Mouse (Mus musculus): Measurements from ENCODE around the gene Ap4s1. TPM values are rescaled to one million over a fixed set of nuclear protein-coding genes. Genes with fewer than 3 reads are reported as not detected.
A peak's percentile ranks its signal among the peaks of the same experiment; 100 is the strongest.

Ap4s1 gene
- polyA plus RNA-seq, 1 experiment from 2014 or later, result 39.4 TPM

DNA sequence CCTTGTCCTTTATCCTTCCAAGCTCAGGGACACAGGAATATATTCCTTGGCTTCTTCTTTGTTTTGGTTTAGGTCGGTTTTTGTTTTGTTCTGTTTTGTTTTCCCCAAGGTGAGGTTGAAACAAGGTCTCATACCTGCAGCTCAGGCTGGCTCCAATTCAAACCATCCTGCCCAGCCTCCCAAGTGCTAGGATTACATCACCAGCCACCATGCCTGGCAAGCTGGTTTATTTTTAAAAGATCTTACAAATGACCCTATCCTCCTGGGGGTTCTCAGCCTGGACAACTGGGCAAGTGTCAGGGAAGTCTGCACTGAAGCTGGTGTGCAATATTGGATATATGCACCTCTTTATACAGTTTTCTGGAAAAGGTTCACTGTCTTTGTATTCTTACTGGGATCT lies 21.9 kb downstream of the Ap4s1 start:
- 83% methylated on average over 1 of the region's 1 CpGs for WGBS
- Histone ChIP-seq H3K4me1 (replicated peaks; ENCODE audit: control insufficient read depth, insufficient read depth, low read length) (no peaks in the 10 kb centered on the region), H3K36me3 (ENCODE audit: control insufficient read depth, insufficient read depth) (no peaks in the 10 kb centered on the region), H3K27me3 (replicated peaks; ENCODE audit: control insufficient read depth, insufficient read depth, low read length) (no peaks in the 10 kb centered on the region), H3K4me2 (ENCODE audit: low read length) (no peak overlapping the region), H3K27ac (ENCODE audit: low read length) (no peak overlapping the region), H3K4me3 (replicated peaks; ENCODE audit: low read length) (no peak overlapping the region), H3K9ac (replicated peaks; ENCODE audit: low read depth, low read length) (no peak overlapping the region), H3K9me3 (ENCODE audit: control insufficient read depth, low read length) (no peaks in the 10 kb centered on the region)
- ATAC-seq, result no peak

DNA sequence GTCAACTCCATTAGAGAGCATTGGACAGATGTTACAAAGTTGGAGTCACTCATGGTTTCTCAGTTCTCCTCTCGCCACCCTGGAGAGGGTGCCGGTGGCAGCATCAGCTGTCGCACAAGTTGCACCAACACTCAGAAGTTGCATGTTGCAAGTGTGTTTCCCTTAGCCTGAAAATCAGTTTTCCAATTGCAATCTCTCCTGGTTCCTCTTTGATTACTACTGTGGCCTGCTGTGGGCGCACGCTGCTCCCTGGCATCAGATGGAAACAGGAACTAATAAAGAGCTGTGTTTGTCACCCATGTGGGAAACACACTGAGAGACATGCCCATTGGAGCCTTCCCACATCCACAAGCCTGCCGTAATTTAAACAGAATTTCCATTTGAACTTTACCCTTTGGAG lies 27.8 kb downstream of the Ap4s1 start:
- Histone ChIP-seq H3K27ac (ENCODE audit: low read length) (no peak overlapping the region), H3K9ac (replicated peaks; ENCODE audit: low read depth, low read length) (no peak overlapping the region), H3K9me3 (ENCODE audit: control insufficient read depth, low read length) (no peaks in the 10 kb centered on the region), H3K27me3 (replicated peaks; ENCODE audit: control insufficient read depth, insufficient read depth, low read length) (no peaks in the 10 kb centered on the region), H3K4me3 (replicated peaks; ENCODE audit: low read length) (no peak overlapping the region), H3K4me2 (ENCODE audit: low read length) (no peak overlapping the region), H3K4me1 (replicated peaks; ENCODE audit: control insufficient read depth, insufficient read depth, low read length) (no peaks in the 10 kb centered on the region), H3K36me3 (ENCODE audit: control insufficient read depth, insufficient read depth) (no peaks in the 10 kb centered on the region)
- no peak for ATAC-seq
- 95% methylated on average over 6 of the region's 6 CpGs for WGBS

- Histone ChIP-seq H3K9me3 (ENCODE audit: control insufficient read depth, low read length) (no peaks in the 10 kb centered on the region), H3K4me2 (ENCODE audit: low read length) (no peak overlapping the region), H3K36me3 (ENCODE audit: control insufficient read depth, insufficient read depth) (no peaks in the 10 kb centered on the region), H3K27ac (ENCODE audit: low read length) (no peak overlapping the region), H3K4me3 (replicated peaks; ENCODE audit: low read length) (no peak overlapping the region), H3K9ac (replicated peaks; ENCODE audit: low read depth, low read length) (no peak overlapping the region), H3K4me1 (replicated peaks; ENCODE audit: control insufficient read depth, insufficient read depth, low read length) (no peaks in the 10 kb centered on the region), H3K27me3 (replicated peaks; ENCODE audit: control insufficient read depth, insufficient read depth, low read length) (no peaks in the 10 kb centered on the region)
- WGBS, result 95% methylated on average over 8 of the region's 8 CpGs
- ATAC-seq, result no peak
Measured at GRCm38 (mm10) chr12:51721836-51722235, 31.0 kb downstream of the Ap4s1 start.

DNA sequence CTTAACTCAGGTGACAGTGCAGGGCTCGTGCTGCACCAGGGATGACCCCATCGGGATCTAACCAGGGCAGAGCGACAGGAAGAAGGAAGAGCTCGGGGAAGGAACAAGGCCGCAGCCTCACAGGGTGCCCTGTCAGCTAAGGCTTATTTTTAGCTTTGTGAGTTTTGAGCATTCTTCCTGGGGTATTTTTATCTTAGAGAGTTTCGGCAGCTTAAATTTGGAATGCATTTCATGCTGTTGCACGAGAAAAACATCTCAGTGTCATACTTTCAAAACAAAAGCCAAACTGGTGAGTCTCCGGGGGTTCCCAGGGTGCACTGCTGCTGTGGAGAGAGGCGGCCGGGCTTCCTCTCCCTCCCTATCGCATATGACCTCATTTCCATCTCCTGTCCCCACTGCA lies 38.2 kb downstream of the Ap4s1 start:
- Histone ChIP-seq H3K36me3 (ENCODE audit: control insufficient read depth, insufficient read depth) (no peaks in the 10 kb centered on the region), H3K4me3 (replicated peaks; ENCODE audit: low read length) (no peak overlapping the region), H3K27me3 (replicated peaks; ENCODE audit: control insufficient read depth, insufficient read depth, low read length) (no peaks in the 10 kb centered on the region), H3K4me2 (ENCODE audit: low read length) (no peak overlapping the region), H3K27ac (ENCODE audit: low read length) (no peak overlapping the region), H3K9ac (replicated peaks; ENCODE audit: low read depth, low read length) (no peak overlapping the region), H3K4me1 (replicated peaks; ENCODE audit: control insufficient read depth, insufficient read depth, low read length) (no peaks in the 10 kb centered on the region), H3K9me3 (ENCODE audit: control insufficient read depth, low read length) (no peaks in the 10 kb centered on the region)
- no peak for ATAC-seq
- WGBS, result 81% methylated on average over 11 of the region's 11 CpGs

GRCm38 (mm10) chr12:51729827-51730226 lies 39.0 kb downstream of the Ap4s1 start:
- Histone ChIP-seq H3K4me1 (replicated peaks; ENCODE audit: control insufficient read depth, insufficient read depth, low read length) (no peaks in the 10 kb centered on the region), H3K27me3 (replicated peaks; ENCODE audit: control insufficient read depth, insufficient read depth, low read length) (no peaks in the 10 kb centered on the region), H3K4me2 (ENCODE audit: low read length) (no peak overlapping the region), H3K4me3 (replicated peaks; ENCODE audit: low read length) (no peak overlapping the region), H3K36me3 (ENCODE audit: control insufficient read depth, insufficient read depth) (no peaks in the 10 kb centered on the region), H3K27ac (ENCODE audit: low read length) (no peak overlapping the region), H3K9ac (replicated peaks; ENCODE audit: low read depth, low read length) (no peak overlapping the region), H3K9me3 (ENCODE audit: control insufficient read depth, low read length) (no peaks in the 10 kb centered on the region)
- WGBS, result 94% methylated on average over 9 of the region's 9 CpGs
- ATAC-seq, result no peak

DNA sequence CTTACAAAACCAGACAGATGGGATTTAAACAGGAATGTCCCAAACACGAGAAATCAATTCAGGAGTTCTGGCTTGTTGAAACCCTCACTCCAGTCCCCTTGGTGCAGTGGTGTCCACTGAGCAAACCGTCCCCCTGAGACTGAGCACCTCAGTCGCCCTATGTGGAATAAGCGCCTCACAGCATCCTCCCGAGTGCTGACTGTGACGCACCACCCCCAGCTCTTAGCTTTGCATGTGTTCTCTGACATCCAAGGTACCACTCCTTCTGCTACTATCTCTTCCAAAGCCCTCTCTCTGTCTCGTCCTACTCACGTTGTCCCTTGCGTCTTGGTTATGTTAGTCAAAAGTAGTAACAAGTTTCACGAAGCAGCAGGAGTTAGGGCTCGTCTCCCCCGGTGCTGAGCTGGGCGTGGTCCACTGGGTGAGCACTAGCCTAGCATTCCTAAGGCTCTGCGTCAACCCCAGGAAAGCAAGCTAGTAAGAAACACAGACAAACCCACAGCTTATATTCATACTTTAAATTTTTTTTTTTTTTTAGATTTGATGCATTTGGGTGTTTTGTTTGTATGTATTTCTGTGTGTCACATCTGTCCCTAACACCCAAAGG lies 43.9 kb downstream of the Ap4s1 start:
- Histone ChIP-seq H3K27ac (ENCODE audit: low read length) (no peak overlapping the region), H3K9me3 (ENCODE audit: control insufficient read depth, low read length) (no peaks in the 10 kb centered on the region), H3K36me3 (ENCODE audit: control insufficient read depth, insufficient read depth) (no peaks in the 10 kb centered on the region), H3K4me1 (replicated peaks; ENCODE audit: control insufficient read depth, insufficient read depth, low read length) (peaks cover 3% of the 10 kb centered on the region), H3K9ac (replicated peaks; ENCODE audit: low read depth, low read length) (no peak overlapping the region), H3K4me3 (replicated peaks; ENCODE audit: low read length) (no peak overlapping the region), H3K4me2 (ENCODE audit: low read length) (no peak overlapping the region), H3K27me3 (replicated peaks; ENCODE audit: control insufficient read depth, insufficient read depth, low read length) (no peaks in the 10 kb centered on the region)
- WGBS, result 85% methylated on average over 14 of the region's 14 CpGs
- no peak for ATAC-seq

- no peak for ATAC-seq
- Histone ChIP-seq H3K4me2 (ENCODE audit: low read length) (no peak overlapping the region), H3K4me3 (replicated peaks; ENCODE audit: low read length) (no peak overlapping the region), H3K27ac (ENCODE audit: low read length) (no peak overlapping the region), H3K9ac (replicated peaks; ENCODE audit: low read depth, low read length) (no peak overlapping the region), H3K36me3 (ENCODE audit: control insufficient read depth, insufficient read depth) (no peaks in the 10 kb centered on the region), H3K9me3 (ENCODE audit: control insufficient read depth, low read length) (no peaks in the 10 kb centered on the region), H3K4me1 (replicated peaks; ENCODE audit: control insufficient read depth, insufficient read depth, low read length) (peaks cover 3% of the 10 kb centered on the region), H3K27me3 (replicated peaks; ENCODE audit: control insufficient read depth, insufficient read depth, low read length) (no peaks in the 10 kb centered on the region)
- 33% methylated on average over 7 of the region's 7 CpGs for WGBS
Measured at GRCm38 (mm10) chr12:51735840-51736271, 45.0 kb downstream of the Ap4s1 start.

DNA sequence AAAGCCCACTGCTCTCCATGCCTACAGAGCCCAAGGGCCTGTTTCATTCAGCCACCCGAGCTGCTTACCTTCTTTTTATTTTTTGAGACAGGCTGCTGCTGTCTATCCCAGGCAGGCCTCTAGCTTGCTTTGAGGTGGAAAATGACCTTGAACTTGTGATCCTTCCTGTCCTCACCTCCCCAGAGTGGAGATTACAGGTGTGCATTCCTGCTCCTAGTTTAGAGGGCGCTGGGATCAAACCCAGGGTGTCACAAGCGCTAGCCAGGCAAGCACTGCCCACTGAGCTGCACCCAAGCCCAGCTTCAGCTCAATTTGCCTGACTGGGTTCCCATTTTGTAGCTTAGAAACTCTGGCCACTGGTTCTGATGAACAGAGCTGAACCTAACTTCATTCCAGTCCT lies 45.5 kb downstream of the Ap4s1 start:
- Histone ChIP-seq H3K27me3 (replicated peaks; ENCODE audit: control insufficient read depth, insufficient read depth, low read length) (no peaks in the 10 kb centered on the region), H3K9ac (replicated peaks; ENCODE audit: low read depth, low read length) (no peak overlapping the region), H3K27ac (ENCODE audit: low read length) (no peak overlapping the region), H3K4me3 (replicated peaks; ENCODE audit: low read length) (no peak overlapping the region), H3K36me3 (ENCODE audit: control insufficient read depth, insufficient read depth) (no peaks in the 10 kb centered on the region), H3K4me1 (replicated peaks; ENCODE audit: control insufficient read depth, insufficient read depth, low read length) (peaks cover 3% of the 10 kb centered on the region), H3K4me2 (ENCODE audit: low read length) (no peak overlapping the region), H3K9me3 (ENCODE audit: control insufficient read depth, low read length) (no peaks in the 10 kb centered on the region)
- 34% methylated on average over 3 of the region's 3 CpGs for WGBS
- ATAC-seq, result no peak

DNA sequence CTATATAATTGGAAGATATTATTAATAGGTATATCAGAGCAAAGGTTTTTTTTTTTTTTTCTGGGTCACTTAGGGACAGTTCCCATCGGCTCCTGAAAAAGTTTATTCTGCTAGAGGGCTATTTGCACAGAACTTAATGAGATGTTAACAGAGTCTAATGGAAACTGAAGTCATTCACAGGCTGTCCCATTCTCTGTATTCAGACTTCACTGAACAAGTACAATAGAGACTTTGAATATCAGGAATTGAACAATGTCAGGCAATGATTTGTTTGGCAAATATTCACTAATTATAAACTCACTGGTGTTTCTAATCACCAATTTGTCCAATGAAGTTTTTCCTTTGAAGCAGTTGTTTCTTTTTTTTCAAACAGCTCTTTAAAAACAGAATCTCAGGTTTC lies 46.0 kb downstream of the Ap4s1 start:
- Histone ChIP-seq H3K4me2 (ENCODE audit: low read length) (no peak overlapping the region), H3K4me3 (replicated peaks; ENCODE audit: low read length) (no peak overlapping the region), H3K9ac (replicated peaks; ENCODE audit: low read depth, low read length) (no peak overlapping the region), H3K4me1 (replicated peaks; ENCODE audit: control insufficient read depth, insufficient read depth, low read length) (peaks cover 3% of the 10 kb centered on the region), H3K36me3 (ENCODE audit: control insufficient read depth, insufficient read depth) (no peaks in the 10 kb centered on the region), H3K27ac (ENCODE audit: low read length) (no peak overlapping the region), H3K27me3 (replicated peaks; ENCODE audit: control insufficient read depth, insufficient read depth, low read length) (no peaks in the 10 kb centered on the region), H3K9me3 (ENCODE audit: control insufficient read depth, low read length) (no peaks in the 10 kb centered on the region; the same call in 1 of the 2 replicates)
- ATAC-seq, result peak; percentile 74
- WGBS, result 6% methylated on average over 1 of the region's 1 CpGs

DNA sequence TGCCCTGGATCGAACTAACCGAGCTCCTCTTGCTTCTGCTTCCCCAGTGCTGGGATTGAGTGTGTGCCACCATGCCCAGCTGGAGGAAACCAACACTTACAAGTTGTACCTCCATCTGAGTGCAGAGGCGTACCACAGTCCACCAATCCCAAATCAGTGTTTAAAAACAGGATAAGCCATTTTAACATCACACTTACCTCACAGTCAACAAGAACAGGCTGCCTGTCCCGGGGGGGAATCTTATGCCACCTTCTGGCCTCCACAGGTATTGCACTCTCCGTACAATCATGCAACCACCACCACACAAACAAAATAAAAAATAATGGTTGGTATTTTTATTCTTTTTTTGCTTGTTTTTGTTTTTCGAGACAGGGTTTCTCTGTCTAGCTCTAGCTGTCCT lies 50.9 kb downstream of the Ap4s1 start:
- 0 out of 2 replicates have a peak, but pooled peaks have one; percentile 19 for ATAC-seq
- 87% methylated on average over 6 of the region's 6 CpGs for WGBS

More for the DNA sequence above, 50.9 kb downstream of the Ap4s1 start:
- H3K9ac ChIP-seq (replicated peaks; ENCODE audit: low read depth, low read length), result no peak overlapping the region
- H3K4me2 ChIP-seq (ENCODE audit: low read length), result no peak overlapping the region
- H3K9me3 ChIP-seq (ENCODE audit: control insufficient read depth, low read length), result peaks cover 3% of the 10 kb centered on the region; the same call in 1 of the 2 replicates
- no peaks in the 10 kb centered on the region for H3K4me1 ChIP-seq (replicated peaks; ENCODE audit: control insufficient read depth, insufficient read depth, low read length)
- H3K27ac ChIP-seq (ENCODE audit: low read length), result no peak overlapping the region
- H3K4me3 ChIP-seq (replicated peaks; ENCODE audit: low read length), result no peak overlapping the region
- H3K27me3 ChIP-seq (replicated peaks; ENCODE audit: control insufficient read depth, insufficient read depth, low read length), result no peaks in the 10 kb centered on the region
- H3K36me3 ChIP-seq (ENCODE audit: control insufficient read depth, insufficient read depth), result peaks cover 27% of the 10 kb centered on the region
